15 mouse cellular contexts compared by ENCODE assay signal in genomic region chr8:99393908-99394307, GRCm38 (mm10). TPM values are rescaled to one million over a fixed set of nuclear protein-coding genes. Genes with fewer than 3 reads are reported as not detected.
DNase-seq lines count a peak whose midpoint lies in the region; ATAC-seq lines count a peak whose summit lies in the region.
"Had no signal": no experiment of that assay in that cellular context is flagged by ENCODE, and none has a peak within 500 bp of the region (broad histone marks: within the 10 kb centered on the region; RNA-seq: fewer than 3 reads in every experiment).

No protein-coding gene starts in this region.

- H3K4me2 ChIP-seq in heart, embryonic 16.5 days (ENCODE audit: low read depth, low read length) = no peak overlapping the region
- H3K4me2 ChIP-seq: liver, embryonic 13.5 days; neural tube, embryonic 12.5 days had no signal

- 59% methylated on average over 4 of the region's 4 CpGs for WGBS in heart, embryonic 16.5 days
- 79% methylated on average over 4 of the region's 4 CpGs for WGBS in limb, embryonic 10.5 days

- H3K9me3 ChIP-seq in heart, embryonic 16.5 days (replicated peaks; ENCODE audit: control insufficient read depth, low read length) = no peaks in the 10 kb centered on the region
- H3K9me3 ChIP-seq in limb, embryonic 10.5 days (replicated peaks) = no peaks in the 10 kb centered on the region
- H3K9me3 ChIP-seq: neural tube, embryonic 12.5 days had no signal

- H3K27ac ChIP-seq in heart, embryonic 16.5 days (ENCODE audit: low read length) = peak overlapping the region; percentile 36; the same call in 1 of the 2 replicates
- no peak overlapping the region for H3K27ac ChIP-seq in limb, embryonic 10.5 days
- H3K27ac ChIP-seq: liver, embryonic 13.5 days; neural tube, embryonic 12.5 days had no signal

- no peak overlapping the region for H3K4me3 ChIP-seq in heart, embryonic 16.5 days (ENCODE audit: low read length)
- H3K4me3 ChIP-seq in limb, embryonic 10.5 days = no peak overlapping the region
- H3K4me3 ChIP-seq: liver, embryonic 13.5 days; neural tube, embryonic 12.5 days had no signal

- no peak overlapping the region for H3K9ac ChIP-seq in heart, embryonic 16.5 days (ENCODE audit: low read length)
- H3K9ac ChIP-seq: liver, embryonic 13.5 days; neural tube, embryonic 12.5 days had no signal

- no peaks in the 10 kb centered on the region for H3K36me3 ChIP-seq in heart, embryonic 16.5 days (ENCODE audit: control insufficient read depth, insufficient read depth)
- H3K36me3 ChIP-seq in limb, embryonic 10.5 days = no peaks in the 10 kb centered on the region
- H3K36me3 ChIP-seq: liver, embryonic 13.5 days; neural tube, embryonic 12.5 days had no signal

- no peak for ATAC-seq in heart, embryonic 16.5 days (replicated peaks; ENCODE audit: extremely low read depth, insufficient read depth, low FRiP score)
- ATAC-seq: intestine, postnatal 0 days; midbrain, embryonic 16.5 days had no signal

- H3K4me1 ChIP-seq in heart, embryonic 16.5 days (ENCODE audit: control insufficient read depth, insufficient read depth, low read length) = peaks cover 4% of the 10 kb centered on the region; the same call in 1 of the 2 replicates
- H3K4me1 ChIP-seq in limb, embryonic 10.5 days = no peaks in the 10 kb centered on the region
- H3K4me1 ChIP-seq: liver, embryonic 13.5 days; neural tube, embryonic 12.5 days had no signal

- no peaks in the 10 kb centered on the region for H3K27me3 ChIP-seq in heart, embryonic 16.5 days (ENCODE audit: control insufficient read depth, insufficient read depth, low read length)
- H3K27me3 ChIP-seq in limb, embryonic 10.5 days (ENCODE audit: low read depth, poor library complexity, severe bottlenecking) = no peaks in the 10 kb centered on the region
- H3K27me3 ChIP-seq: liver, embryonic 13.5 days; neural tube, embryonic 12.5 days had no signal

- no peak for DNase-seq in heart, adult 11 months
- peak; percentile 96 for DNase-seq in brain, adult 2 months (ENCODE audit: low read depth, low spot score)
- peak; percentile 53 for DNase-seq in cerebellum, adult 11 months
- peak; percentile 65 to 67 for DNase-seq in cerebellum, postnatal 25 days
- DNase-seq in limb, embryonic 10.5 days (ENCODE audit: low spot score) = no peak
- DNase-seq in kidney, postnatal 25 days = no peak
- DNase-seq: adrenal gland, postnatal 14 days; kidney, postnatal 14 days; layer of hippocampus, postnatal 36 days; liver, embryonic 13.5 days; thymus, adult 2 months had no signal

RNA-seq across cellular contexts. Expression of gene Cdh8, which starts 22.4 kb away (rescaled TPM):
- polyA plus RNA-seq in heart, embryonic 16.5 days (2015; fragmentation: Nextera tagmentation; extraction: Ambion mirVana) = 2.7 and 3.6 TPM in 2 replicates
- 0.18 and 0.49 TPM in 2 replicates for polyA plus RNA-seq in limb, embryonic 10.5 days (2016; fragmentation: Nextera tagmentation; extraction: Ambion mirVana)

Comparison
In these comparisons a context has a peak if more than half of its experiments do, and no peak if none do; other contexts are left out.
1. DNase-seq: peak in brain, adult 2 months (single experiment), cerebellum, adult 11 months (single experiment) and cerebellum, postnatal 25 days (2 of 2); none in heart, adult 11 months (single experiment), limb, embryonic 10.5 days (single experiment) and kidney, postnatal 25 days (0 of 2).